Mouse (Mus musculus) cerebellum, adult 2 months (tissue): ENCODE measurements around the gene Vax2. TPM values are rescaled to one million over a fixed set of nuclear protein-coding genes. Genes with fewer than 3 reads are reported as not detected.

Source experiments
- DNase-seq, 2 experiments: peaks; one replicate each; pipeline ENCODE4 v3.0.0; 2021
- H3K27ac ChIP-seq: fragments of 200-500 bp; 2 replicates; pipeline ENCODE4 v1.5.1; 2012; ENCODE audit warnings: low read length, control low read depth, inconsistent platforms; ENCODE audit not compliant: insufficient read depth
- H3K27me3 ChIP-seq: fragments of 200-500 bp; 2 replicates; pipeline ENCODE4 v1.6.1; 2012; ENCODE audit warnings: inconsistent platforms, mild to moderate bottlenecking, low read length, moderate library complexity; ENCODE audit not compliant: control insufficient read depth, insufficient read depth
- H3K4me1 ChIP-seq: fragments of 200-500 bp; 2 replicates; pipeline ENCODE4 v1.6.1; 2011; ENCODE audit warnings: low read length; ENCODE audit not compliant: control insufficient read depth, insufficient read depth
- H3K4me3 ChIP-seq: fragments of 200-500 bp; replicated peaks from 2 replicates; pipeline ENCODE3; 2011; ENCODE audit warnings: mild to moderate bottlenecking, low read depth, low read length, control low read depth; ENCODE audit not compliant: insufficient read depth
- CTCF ChIP-seq: fragments of 200-500 bp; IDR thresholded peaks from 2 replicates; pipeline ENCODE4 v1.5.1; 2011; ENCODE audit warnings: low read depth, mild to moderate bottlenecking, control low read depth, low read length, moderate library complexity, borderline replicate concordance; ENCODE audit not compliant: insufficient read depth
- POLR2A ChIP-seq: fragments of 200-500 bp; IDR thresholded peaks from 2 replicates; pipeline ENCODE4 v1.6.1; 2011; ENCODE audit warnings: low read length, control low read depth, borderline replicate concordance; ENCODE audit not compliant: insufficient read depth
- WGBS: fragments of 180-500 bp; shearing (Covaris S2); methylation state at CpG from one replicate; pipeline ENCODE4 v1.1.7; 2018; 5-methylcytosine and 5-hydroxymethylcytosine counted together
- polyA plus RNA-seq: library from polyadenylated mRNA; depleted of rRNA; stranded (reverse); fragments of >200 nt; gene quantifications from 2 replicates; pipeline ENCODE4 v1.2.3, GENCODE M21; 2012

Gene Vax2
- polyA plus RNA-seq, 1 experiment, result not detected

- no peak overlapping the region for H3K4me3 ChIP-seq
- no peaks in the 10 kb centered on the region for H3K4me1 ChIP-seq
- WGBS, result 39% methylated on average over 5 of the region's 5 CpGs
- no peaks in the 10 kb centered on the region for H3K27me3 ChIP-seq
- TF ChIP-seq POLR2A (no peak), CTCF (peak; percentile 37; the same call in 1 of the 2 replicates)
- peak in 1 of 2 experiments; percentile 38 for DNase-seq
- no peak overlapping the region for H3K27ac ChIP-seq
Measured at GRCm38 (mm10) chr6:83731128-83731527, 20.1 kb downstream of the Vax2 start.

GRCm38 (mm10) chr6:83737311-83737710 lies 26.2 kb downstream of the Vax2 start:
- Histone ChIP-seq H3K4me3 (no peak overlapping the region), H3K4me1 (no peaks in the 10 kb centered on the region; the same call in 1 of the 2 replicates), H3K27ac (no peak overlapping the region), H3K27me3 (no peaks in the 10 kb centered on the region)
- TF ChIP-seq CTCF, result no peak
- no peak for DNase-seq
- WGBS, result 38% methylated on average over 13 of the region's 13 CpGs

GRCm38 (mm10) chr6:83738596-83738995 lies 27.5 kb downstream of the Vax2 start:
- no peak for TF ChIP-seq CTCF
- TF ChIP-seq POLR2A, result no peak
- WGBS, result 63% methylated on average over 6 of the region's 6 CpGs
- no peak for DNase-seq
- H3K4me3 ChIP-seq, result no peak overlapping the region
- no peaks in the 10 kb centered on the region for H3K27me3 ChIP-seq
- no peak overlapping the region for H3K27ac ChIP-seq
- H3K4me1 ChIP-seq, result no peaks in the 10 kb centered on the region; the same call in 1 of the 2 replicates

GRCm38 (mm10) chr6:83742761-83743160 lies 31.7 kb downstream of the Vax2 start, which contains the start of gene Atp6v1b1:
Gene Atp6v1b1, plus strand, starts transcription at chr6:83742990.
- DNase-seq, result no peak
- whole genome bisulfite sequencing, result 30% methylated on average over 5 of the region's 5 CpGs
- Histone ChIP-seq H3K27ac (no peak within 1 kb of the TSS), H3K4me3 (no peak within 1 kb of the TSS), H3K4me1 (no peaks in the 10 kb centered on the region; the same call in 1 of the 2 replicates), H3K27me3 (no peaks in the 10 kb centered on the region)
- TF ChIP-seq CTCF, result no peak
- no peak for TF ChIP-seq POLR2A

GRCm38 (mm10) chr6:83743212-83743611 lies 32.1 kb downstream of the Vax2 start:
- 43% methylated on average over 5 of the region's 5 CpGs for WGBS
- no peak overlapping the region for H3K27ac ChIP-seq
- no peak for TF ChIP-seq POLR2A
- TF ChIP-seq CTCF, result no peak
- H3K4me3 ChIP-seq, result no peak overlapping the region
- no peaks in the 10 kb centered on the region for H3K4me1 ChIP-seq
- no peaks in the 10 kb centered on the region for H3K27me3 ChIP-seq
- DNase-seq, result no peak

- Histone ChIP-seq H3K27me3 (no peaks in the 10 kb centered on the region), H3K27ac (no peak overlapping the region), H3K4me3 (no peak overlapping the region), H3K4me1 (no peaks in the 10 kb centered on the region)
- TF ChIP-seq POLR2A (no peak), CTCF (no peak)
- 72% methylated on average over 5 of the region's 5 CpGs for WGBS
- no peak for DNase-seq
Measured at GRCm38 (mm10) chr6:83744126-83744525, 33.1 kb downstream of the Vax2 start.

GRCm38 (mm10) chr6:83744557-83744956 lies 33.5 kb downstream of the Vax2 start:
- Histone ChIP-seq H3K4me1 (no peaks in the 10 kb centered on the region), H3K27ac (no peak overlapping the region), H3K27me3 (no peaks in the 10 kb centered on the region), H3K4me3 (no peak overlapping the region)
- no peak for DNase-seq
- 80% methylated on average over 5 of the region's 5 CpGs for WGBS
- no peak for TF ChIP-seq POLR2A

- Histone ChIP-seq H3K27ac (no peak overlapping the region), H3K4me3 (no peak overlapping the region), H3K4me1 (no peaks in the 10 kb centered on the region), H3K27me3 (no peaks in the 10 kb centered on the region)
- DNase-seq, result no peak
- TF ChIP-seq CTCF (no peak), POLR2A (no peak)
- whole genome bisulfite sequencing, result 50% methylated on average over 2 of the region's 2 CpGs
Measured at GRCm38 (mm10) chr6:83745466-83745865, 34.4 kb downstream of the Vax2 start.

- 53% methylated on average over 3 of the region's 3 CpGs for WGBS
- Histone ChIP-seq H3K27me3 (no peaks in the 10 kb centered on the region), H3K27ac (no peak overlapping the region), H3K4me3 (no peak overlapping the region), H3K4me1 (no peaks in the 10 kb centered on the region)
- TF ChIP-seq CTCF, result no peak
- no peak for TF ChIP-seq POLR2A
- DNase-seq, result no peak
Measured at GRCm38 (mm10) chr6:83749286-83749685, 38.2 kb downstream of the Vax2 start.
